Mouse (Mus musculus): ENCODE data around the gene Cacna2d2. TPM values are rescaled to one million over a fixed set of nuclear protein-coding genes. Genes with fewer than 3 reads are reported as not detected.

The Cacna2d2 gene
- polyA plus RNA-seq, 1 experiment from 2014 or later, result 0.64 TPM

DNA sequence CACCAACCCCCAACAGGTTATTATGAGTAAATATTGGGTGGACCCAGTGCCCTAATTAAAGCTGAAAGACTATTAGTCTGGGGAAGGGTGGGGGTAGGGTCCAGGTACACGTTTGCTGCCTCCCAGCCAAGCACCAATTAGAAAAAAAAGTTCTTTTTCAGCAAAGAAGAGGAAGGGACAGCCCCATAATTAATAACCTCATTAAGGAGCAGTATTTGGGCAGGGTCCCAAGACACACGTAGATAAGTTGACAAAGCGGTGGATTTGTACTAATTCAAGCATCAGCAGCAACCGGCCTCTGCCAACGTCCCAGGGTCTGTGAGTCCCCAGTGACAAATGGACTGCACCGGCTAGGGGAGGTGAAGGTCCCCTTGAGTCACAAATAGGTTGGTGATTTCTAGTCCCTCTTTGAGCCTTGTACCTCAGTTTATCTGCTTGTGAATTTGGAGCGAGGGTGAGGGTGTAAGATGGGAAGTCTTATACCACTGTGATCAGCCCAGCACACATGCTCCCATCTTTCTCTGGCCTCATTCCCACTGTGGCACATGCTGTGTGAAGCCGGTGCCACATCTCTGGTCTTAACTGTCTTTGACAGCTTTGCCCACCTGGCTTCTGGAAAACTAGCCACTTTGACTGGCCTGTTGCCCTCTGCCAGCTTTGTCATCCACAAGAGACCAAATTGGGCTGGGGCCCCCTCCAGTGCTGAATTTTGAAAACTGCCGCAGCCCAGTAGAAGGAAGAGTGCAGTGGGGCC is 20.3 kb downstream of the Cacna2d2 start:
- 76% methylated on average over 9 of the region's 9 CpGs for WGBS
- H3K36me3 ChIP-seq (ENCODE audit: insufficient read depth, low read length), result no peaks in the 10 kb centered on the region
- DNase-seq (ENCODE audit: low spot score) (no peak), ATAC-seq (replicated peaks; ENCODE audit: low FRiP score, low read depth) (no peak)
- no peaks in the 10 kb centered on the region for H3K9me3 ChIP-seq (replicated peaks; ENCODE audit: low read length)
- H3K27me3 ChIP-seq (ENCODE audit: insufficient read depth, low read length), result no peaks in the 10 kb centered on the region
- H3K9ac ChIP-seq (ENCODE audit: low read depth, low read length), result no peak overlapping the region
- no peak overlapping the region for H3K4me2 ChIP-seq (ENCODE audit: low read length)
- no peak for TF ChIP-seq CTCF (IDR thresholded peaks at IDR 0.05; ENCODE audit: low read depth)
- no peak overlapping the region for H3K27ac ChIP-seq
- no peaks in the 10 kb centered on the region for H3K4me1 ChIP-seq (replicated peaks; ENCODE audit: insufficient read depth, low read length)
- no peak overlapping the region for H3K4me3 ChIP-seq (replicated peaks; ENCODE audit: low read depth, low read length)

DNA sequence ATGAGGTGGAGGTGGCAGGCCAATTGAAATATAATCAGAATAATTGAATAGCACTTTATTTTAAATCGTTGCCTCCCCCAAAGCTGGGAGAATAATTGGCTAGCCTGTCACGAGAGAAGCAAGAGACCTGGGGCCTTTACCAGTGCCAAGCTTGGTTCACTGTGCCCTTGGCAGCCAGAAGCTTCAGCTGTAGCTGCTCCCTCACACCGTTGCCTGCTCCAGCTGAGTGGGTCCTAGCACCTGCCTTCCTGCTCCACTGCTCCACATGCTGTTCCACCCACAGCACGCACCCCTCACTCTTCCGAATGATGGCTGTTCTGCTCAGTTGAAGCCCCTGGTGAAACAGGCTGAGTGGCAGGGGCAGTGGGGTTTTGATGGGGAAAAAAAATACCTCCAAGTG is 21.5 kb downstream of the Cacna2d2 start:
- TF ChIP-seq CTCF (IDR thresholded peaks at IDR 0.05; ENCODE audit: low read depth), result no peak
- Histone ChIP-seq H3K4me3 (replicated peaks; ENCODE audit: low read depth, low read length) (no peak overlapping the region), H3K4me1 (replicated peaks; ENCODE audit: insufficient read depth, low read length) (no peaks in the 10 kb centered on the region), H3K4me2 (ENCODE audit: low read length) (no peak overlapping the region), H3K36me3 (ENCODE audit: insufficient read depth, low read length) (no peaks in the 10 kb centered on the region), H3K9me3 (replicated peaks; ENCODE audit: low read length) (no peaks in the 10 kb centered on the region), H3K9ac (ENCODE audit: low read depth, low read length) (no peak overlapping the region), H3K27me3 (ENCODE audit: insufficient read depth, low read length) (no peaks in the 10 kb centered on the region), H3K27ac (no peak overlapping the region)
- DNase-seq (ENCODE audit: low spot score), result no peak
- no peak for ATAC-seq (replicated peaks; ENCODE audit: low FRiP score, low read depth)
- WGBS, result 53% methylated on average over 5 of the region's 5 CpGs

DNA sequence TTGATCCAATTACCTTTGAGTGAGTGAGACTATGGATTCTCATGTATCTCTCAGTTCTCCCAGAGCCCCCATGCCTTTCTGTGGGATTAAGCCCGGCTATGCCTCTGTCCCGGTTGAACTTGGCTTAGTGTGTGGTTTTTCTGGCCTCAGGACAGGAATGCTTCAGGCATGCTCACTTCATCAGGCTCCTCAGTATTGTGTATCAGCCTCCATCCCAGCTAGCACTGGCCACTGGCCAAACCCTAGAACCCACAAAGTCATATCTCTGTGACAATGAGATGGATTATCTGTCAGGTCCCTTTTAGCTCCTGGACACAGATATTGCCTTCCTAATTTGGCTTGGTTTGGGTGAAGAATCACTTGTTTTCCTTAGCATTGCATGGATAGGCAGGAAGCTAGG is 23.5 kb downstream of the Cacna2d2 start:
- Histone ChIP-seq H3K4me1 (replicated peaks; ENCODE audit: insufficient read depth, low read length) (no peaks in the 10 kb centered on the region), H3K4me3 (replicated peaks; ENCODE audit: low read depth, low read length) (no peak overlapping the region), H3K9me3 (replicated peaks; ENCODE audit: low read length) (no peaks in the 10 kb centered on the region), H3K27me3 (ENCODE audit: insufficient read depth, low read length) (no peaks in the 10 kb centered on the region), H3K4me2 (ENCODE audit: low read length) (no peak overlapping the region), H3K27ac (no peak overlapping the region), H3K9ac (ENCODE audit: low read depth, low read length) (no peak overlapping the region), H3K36me3 (ENCODE audit: insufficient read depth, low read length) (no peaks in the 10 kb centered on the region)
- 50% methylated on average over 2 of the region's 2 CpGs for WGBS
- ATAC-seq (replicated peaks; ENCODE audit: low FRiP score, low read depth), result no peak
- no peak for DNase-seq (ENCODE audit: low spot score)
- TF ChIP-seq CTCF (IDR thresholded peaks at IDR 0.05; ENCODE audit: low read depth), result no peak

DNA sequence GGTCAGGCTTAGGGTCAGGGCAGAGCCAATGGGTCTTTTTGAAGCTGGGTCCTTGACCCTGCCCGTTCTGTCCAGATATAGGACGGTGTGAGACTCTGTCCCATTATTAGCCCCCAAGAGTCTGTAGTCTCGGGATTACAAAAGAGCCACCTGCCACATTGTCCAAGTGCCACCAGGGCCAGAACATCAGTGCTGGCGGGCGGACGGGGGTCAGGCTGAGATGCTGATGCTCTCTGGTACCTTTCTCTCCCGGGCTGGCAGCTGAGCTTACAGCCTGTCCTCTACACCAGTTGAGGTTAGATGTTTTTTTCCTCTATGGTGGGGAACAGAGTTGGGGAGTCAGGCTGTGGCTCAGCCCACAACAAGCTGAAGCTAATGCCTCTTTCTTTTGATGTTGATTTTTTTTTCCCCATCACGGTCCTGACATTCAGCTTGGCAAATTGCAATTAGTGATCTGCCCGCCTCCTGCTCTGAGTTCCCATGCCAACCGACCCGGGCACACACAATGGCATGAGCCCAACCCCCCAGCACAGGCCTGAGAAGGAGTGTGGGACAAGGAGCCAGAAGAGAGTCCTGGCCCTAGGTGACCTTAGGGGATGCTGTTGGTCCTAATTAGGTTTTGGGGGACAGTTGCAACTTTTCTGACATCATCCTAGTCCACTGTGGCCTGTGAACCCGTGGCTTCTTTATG is 25.2 kb downstream of the Cacna2d2 start:
- DNase-seq (ENCODE audit: low spot score) (no peak), ATAC-seq (replicated peaks; ENCODE audit: low FRiP score, low read depth) (no peak)
- Histone ChIP-seq H3K4me3 (replicated peaks; ENCODE audit: low read depth, low read length) (no peak overlapping the region), H3K9ac (ENCODE audit: low read depth, low read length) (no peak overlapping the region), H3K27me3 (ENCODE audit: insufficient read depth, low read length) (no peaks in the 10 kb centered on the region), H3K36me3 (ENCODE audit: insufficient read depth, low read length) (no peaks in the 10 kb centered on the region), H3K4me2 (ENCODE audit: low read length) (no peak overlapping the region), H3K27ac (no peak overlapping the region), H3K9me3 (replicated peaks; ENCODE audit: low read length) (no peaks in the 10 kb centered on the region), H3K4me1 (replicated peaks; ENCODE audit: insufficient read depth, low read length) (no peaks in the 10 kb centered on the region)
- 72% methylated on average over 12 of the region's 12 CpGs for WGBS
- TF ChIP-seq CTCF (IDR thresholded peaks at IDR 0.05; ENCODE audit: low read depth), result no peak

DNA sequence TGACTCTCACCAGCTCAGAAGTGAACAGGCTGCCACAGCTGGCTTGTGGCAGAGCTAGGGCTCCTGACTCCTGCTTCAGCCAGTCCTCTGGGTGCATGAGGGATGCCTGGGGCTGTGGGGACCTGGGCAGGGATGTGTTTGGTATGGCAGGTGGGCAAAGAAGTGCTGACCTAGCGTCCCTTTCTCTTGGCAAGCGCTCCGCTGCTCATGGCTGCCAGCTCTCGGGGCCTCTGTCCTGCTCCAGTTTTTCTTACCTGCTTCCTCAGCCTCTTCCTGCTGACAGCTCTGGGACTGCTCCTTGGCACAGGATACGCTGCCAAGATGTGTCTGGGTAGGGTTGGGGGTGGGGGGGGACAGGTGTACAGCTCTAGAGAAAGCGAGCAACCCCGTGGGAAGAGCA is 28.5 kb downstream of the Cacna2d2 start:
- no peak for ATAC-seq (replicated peaks; ENCODE audit: low FRiP score, low read depth)
- H3K27ac ChIP-seq, result no peak overlapping the region
- no peak for TF ChIP-seq CTCF (IDR thresholded peaks at IDR 0.05; ENCODE audit: low read depth)
- no peaks in the 10 kb centered on the region for H3K36me3 ChIP-seq (ENCODE audit: insufficient read depth, low read length)
- no peak overlapping the region for H3K4me3 ChIP-seq (replicated peaks; ENCODE audit: low read depth, low read length)
- no peak for DNase-seq (ENCODE audit: low spot score)
- WGBS, result 74% methylated on average over 7 of the region's 7 CpGs
- H3K4me1 ChIP-seq (replicated peaks; ENCODE audit: insufficient read depth, low read length), result no peaks in the 10 kb centered on the region
- no peaks in the 10 kb centered on the region for H3K9me3 ChIP-seq (replicated peaks; ENCODE audit: low read length)
- no peaks in the 10 kb centered on the region for H3K27me3 ChIP-seq (ENCODE audit: insufficient read depth, low read length)
- no peak overlapping the region for H3K4me2 ChIP-seq (ENCODE audit: low read length)
- H3K9ac ChIP-seq (ENCODE audit: low read depth, low read length), result no peak overlapping the region

DNA sequence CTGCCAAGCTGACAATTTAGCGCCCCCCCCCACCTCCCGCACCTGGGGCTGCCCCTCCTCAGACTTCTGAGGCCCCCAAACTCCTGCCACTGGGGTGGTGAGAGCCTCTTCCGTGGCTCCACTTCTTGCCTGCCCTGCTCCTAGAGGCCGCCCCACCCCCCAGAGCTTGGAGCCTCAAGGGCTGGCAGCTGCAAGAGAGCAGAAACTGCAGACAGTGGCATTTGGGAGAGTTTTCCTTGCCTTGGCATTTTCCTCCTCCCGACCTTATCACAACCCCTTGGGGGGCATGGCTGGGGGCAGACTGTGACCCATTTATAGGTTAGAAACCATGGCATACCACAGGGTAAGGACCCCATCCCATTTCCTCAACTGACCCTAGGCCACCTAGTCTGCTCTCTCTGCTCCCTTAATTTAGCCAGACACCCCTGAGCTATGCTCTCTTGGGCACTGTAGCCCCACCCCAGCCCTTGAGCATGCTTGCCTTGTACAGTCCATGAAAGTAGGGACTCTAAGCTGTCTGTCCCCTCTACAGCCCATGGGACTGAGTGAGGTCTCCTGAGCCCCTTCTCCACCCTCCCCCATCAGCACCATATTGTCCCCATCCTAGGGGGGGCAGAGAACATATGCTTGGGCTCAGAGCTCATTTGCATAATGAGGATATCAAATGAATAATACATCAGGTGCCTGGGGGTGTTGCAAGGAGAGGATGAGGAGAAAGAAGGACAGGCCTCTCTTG is 29.2 kb downstream of the Cacna2d2 start:
- Histone ChIP-seq H3K4me2 (ENCODE audit: low read length) (no peak overlapping the region), H3K27ac (no peak overlapping the region), H3K4me1 (replicated peaks; ENCODE audit: insufficient read depth, low read length) (no peaks in the 10 kb centered on the region), H3K9ac (ENCODE audit: low read depth, low read length) (no peak overlapping the region), H3K27me3 (ENCODE audit: insufficient read depth, low read length) (no peaks in the 10 kb centered on the region), H3K4me3 (replicated peaks; ENCODE audit: low read depth, low read length) (no peak overlapping the region), H3K36me3 (ENCODE audit: insufficient read depth, low read length) (no peaks in the 10 kb centered on the region), H3K9me3 (replicated peaks; ENCODE audit: low read length) (no peaks in the 10 kb centered on the region)
- no peak for TF ChIP-seq CTCF (IDR thresholded peaks at IDR 0.05; ENCODE audit: low read depth)
- WGBS, result 70% methylated on average over 5 of the region's 5 CpGs
- DNase-seq (ENCODE audit: low spot score) (no peak), ATAC-seq (replicated peaks; ENCODE audit: low FRiP score, low read depth) (no peak)

Data from kidney, postnatal 0 days (tissue).